Mouse (Mus musculus): ENCODE measurements around the gene Capn15. TPM values are rescaled to one million over a fixed set of nuclear protein-coding genes. Genes with fewer than 3 reads are reported as not detected.

Capn15 gene
- polyA plus RNA-seq (2014; fragmentation: Nextera tagmentation; extraction: Ambion mirVana) = 21.1 and 25.7 TPM in 2 replicates

- H3K9me3 ChIP-seq (ENCODE audit: control insufficient read depth, low read length) = no peaks in the 10 kb centered on the region
- peak within 1 kb of the TSS; percentile 84 for H3K4me2 ChIP-seq (ENCODE audit: low read length)
- no peaks in the 10 kb centered on the region for H3K27me3 ChIP-seq (ENCODE audit: control insufficient read depth, insufficient read depth, low read length)
- WGBS = under 1% methylated on average over 91 of the region's 91 CpGs
- peaks cover 15% of the 10 kb centered on the region for H3K4me1 ChIP-seq (ENCODE audit: control insufficient read depth, insufficient read depth, low read length)
- ATAC-seq (ENCODE audit: low FRiP score, low TSS enrichment) = peak; percentile 99
- peak; percentile 99 for DNase-seq
- peak within 1 kb of the TSS; percentile 87 for H3K4me3 ChIP-seq (replicated peaks; ENCODE audit: low read depth, low read length)
- H3K36me3 ChIP-seq (ENCODE audit: control insufficient read depth, insufficient read depth, low read length) = peaks cover 22% of the 10 kb centered on the region
- peak within 1 kb of the TSS; percentile 91 for H3K27ac ChIP-seq (replicated peaks; ENCODE audit: low read depth, low read length)
- H3K9ac ChIP-seq (replicated peaks; ENCODE audit: low read length) = peak within 1 kb of the TSS; percentile 92
Observed at GRCm38 (mm10) chr17:25985306-25986294, at the start of gene Capn15. TSS of gene Capn15 (minus strand) at chr17:25985796.

- Histone ChIP-seq H3K4me1 (ENCODE audit: control insufficient read depth, insufficient read depth, low read length) (no peaks in the 10 kb centered on the region), H3K4me2 (ENCODE audit: low read length) (no peak overlapping the region), H3K27ac (replicated peaks; ENCODE audit: low read depth, low read length) (no peak overlapping the region), H3K4me3 (replicated peaks; ENCODE audit: low read depth, low read length) (no peak overlapping the region), H3K9ac (replicated peaks; ENCODE audit: low read length) (no peak overlapping the region), H3K9me3 (ENCODE audit: control insufficient read depth, low read length) (no peaks in the 10 kb centered on the region), H3K36me3 (ENCODE audit: control insufficient read depth, insufficient read depth, low read length) (peaks cover 29% of the 10 kb centered on the region), H3K27me3 (ENCODE audit: control insufficient read depth, insufficient read depth, low read length) (no peaks in the 10 kb centered on the region)
- ATAC-seq (ENCODE audit: low FRiP score, low TSS enrichment) (no peak), DNase-seq (no peak)
- 86% methylated on average over 6 of the region's 6 CpGs for WGBS
Observed at GRCm38 (mm10) chr17:26032037-26032436, 46.4 kb upstream of the Capn15 start.

GRCm38 (mm10) chr17:26031583-26031982 is 46.0 kb upstream of the Capn15 start:
- H3K4me1 ChIP-seq (ENCODE audit: control insufficient read depth, insufficient read depth, low read length) = no peaks in the 10 kb centered on the region
- no peak for ATAC-seq (ENCODE audit: low FRiP score, low TSS enrichment)

GRCm38 (mm10) chr17:26028261-26028660 is 42.7 kb upstream of the Capn15 start:
- no peak overlapping the region for H3K4me2 ChIP-seq (ENCODE audit: low read length)
- WGBS = 85% methylated on average over 4 of the region's 4 CpGs
- no peaks in the 10 kb centered on the region for H3K4me1 ChIP-seq (ENCODE audit: control insufficient read depth, insufficient read depth, low read length)
- DNase-seq = no peak
- ATAC-seq (ENCODE audit: low FRiP score, low TSS enrichment) = no peak
- peaks cover 33% of the 10 kb centered on the region for H3K36me3 ChIP-seq (ENCODE audit: control insufficient read depth, insufficient read depth, low read length)
- no peak overlapping the region for H3K27ac ChIP-seq (replicated peaks; ENCODE audit: low read depth, low read length)
- H3K9ac ChIP-seq (replicated peaks; ENCODE audit: low read length) = no peak overlapping the region
- H3K27me3 ChIP-seq (ENCODE audit: control insufficient read depth, insufficient read depth, low read length) = no peaks in the 10 kb centered on the region
- H3K9me3 ChIP-seq (ENCODE audit: control insufficient read depth, low read length) = no peaks in the 10 kb centered on the region
- H3K4me3 ChIP-seq (replicated peaks; ENCODE audit: low read depth, low read length) = no peak overlapping the region

More at GRCm38 (mm10) chr17:26031583-26031982, 46.0 kb upstream of the Capn15 start:
- Histone ChIP-seq H3K9me3 (ENCODE audit: control insufficient read depth, low read length) (no peaks in the 10 kb centered on the region), H3K9ac (replicated peaks; ENCODE audit: low read length) (no peak overlapping the region), H3K4me3 (replicated peaks; ENCODE audit: low read depth, low read length) (no peak overlapping the region), H3K4me2 (ENCODE audit: low read length) (no peak overlapping the region), H3K27me3 (ENCODE audit: control insufficient read depth, insufficient read depth, low read length) (no peaks in the 10 kb centered on the region), H3K36me3 (ENCODE audit: control insufficient read depth, insufficient read depth, low read length) (peaks cover 29% of the 10 kb centered on the region), H3K27ac (replicated peaks; ENCODE audit: low read depth, low read length) (no peak overlapping the region)
- DNase-seq = no peak
- WGBS = 95% methylated on average over 5 of the region's 5 CpGs

- Histone ChIP-seq H3K9ac (replicated peaks; ENCODE audit: low read length) (no peak overlapping the region), H3K27me3 (ENCODE audit: control insufficient read depth, insufficient read depth, low read length) (no peaks in the 10 kb centered on the region), H3K9me3 (ENCODE audit: control insufficient read depth, low read length) (no peaks in the 10 kb centered on the region), H3K36me3 (ENCODE audit: control insufficient read depth, insufficient read depth, low read length) (peaks cover 31% of the 10 kb centered on the region), H3K4me3 (replicated peaks; ENCODE audit: low read depth, low read length) (no peak overlapping the region), H3K4me1 (ENCODE audit: control insufficient read depth, insufficient read depth, low read length) (no peaks in the 10 kb centered on the region), H3K4me2 (ENCODE audit: low read length) (no peak overlapping the region), H3K27ac (replicated peaks; ENCODE audit: low read depth, low read length) (no peak overlapping the region)
- no peak for DNase-seq
- 97% methylated on average over 9 of the region's 9 CpGs for WGBS
- no peak for ATAC-seq (ENCODE audit: low FRiP score, low TSS enrichment)
Observed at GRCm38 (mm10) chr17:26024674-26025073, 39.1 kb upstream of the Capn15 start.

GRCm38 (mm10) chr17:26023966-26024365 is 38.4 kb upstream of the Capn15 start:
- no peaks in the 10 kb centered on the region for H3K27me3 ChIP-seq (ENCODE audit: control insufficient read depth, insufficient read depth, low read length)
- H3K27ac ChIP-seq (replicated peaks; ENCODE audit: low read depth, low read length) = no peak overlapping the region
- DNase-seq (no peak), ATAC-seq (ENCODE audit: low FRiP score, low TSS enrichment) (no peak)
- H3K9ac ChIP-seq (replicated peaks; ENCODE audit: low read length) = no peak overlapping the region
- no peaks in the 10 kb centered on the region for H3K9me3 ChIP-seq (ENCODE audit: control insufficient read depth, low read length)
- H3K4me3 ChIP-seq (replicated peaks; ENCODE audit: low read depth, low read length) = no peak overlapping the region
- WGBS = 92% methylated on average over 8 of the region's 8 CpGs
- no peaks in the 10 kb centered on the region for H3K4me1 ChIP-seq (ENCODE audit: control insufficient read depth, insufficient read depth, low read length)
- peaks cover 29% of the 10 kb centered on the region for H3K36me3 ChIP-seq (ENCODE audit: control insufficient read depth, insufficient read depth, low read length)
- no peak overlapping the region for H3K4me2 ChIP-seq (ENCODE audit: low read length)

- H3K9me3 ChIP-seq (ENCODE audit: control insufficient read depth, low read length) = no peaks in the 10 kb centered on the region
- no peak for ATAC-seq (ENCODE audit: low FRiP score, low TSS enrichment)
- 96% methylated on average over 5 of the region's 5 CpGs for WGBS
- DNase-seq = no peak
- peaks cover 32% of the 10 kb centered on the region for H3K36me3 ChIP-seq (ENCODE audit: control insufficient read depth, insufficient read depth, low read length)
- H3K9ac ChIP-seq (replicated peaks; ENCODE audit: low read length) = no peak overlapping the region
- H3K27ac ChIP-seq (replicated peaks; ENCODE audit: low read depth, low read length) = no peak overlapping the region
- H3K4me2 ChIP-seq (ENCODE audit: low read length) = no peak overlapping the region
- no peak overlapping the region for H3K4me3 ChIP-seq (replicated peaks; ENCODE audit: low read depth, low read length)
- H3K27me3 ChIP-seq (ENCODE audit: control insufficient read depth, insufficient read depth, low read length) = no peaks in the 10 kb centered on the region
- H3K4me1 ChIP-seq (ENCODE audit: control insufficient read depth, insufficient read depth, low read length) = no peaks in the 10 kb centered on the region
Observed at GRCm38 (mm10) chr17:26023181-26023580, 37.6 kb upstream of the Capn15 start.

- Histone ChIP-seq H3K4me2 (ENCODE audit: low read length) (no peak overlapping the region), H3K9ac (replicated peaks; ENCODE audit: low read length) (no peak overlapping the region), H3K4me3 (replicated peaks; ENCODE audit: low read depth, low read length) (no peak overlapping the region), H3K9me3 (ENCODE audit: control insufficient read depth, low read length) (no peaks in the 10 kb centered on the region), H3K27ac (replicated peaks; ENCODE audit: low read depth, low read length) (no peak overlapping the region), H3K4me1 (ENCODE audit: control insufficient read depth, insufficient read depth, low read length) (no peaks in the 10 kb centered on the region), H3K27me3 (ENCODE audit: control insufficient read depth, insufficient read depth, low read length) (no peaks in the 10 kb centered on the region), H3K36me3 (ENCODE audit: control insufficient read depth, insufficient read depth, low read length) (peaks cover 32% of the 10 kb centered on the region)
- 94% methylated on average over 9 of the region's 9 CpGs for WGBS
- no peak for DNase-seq
- no peak for ATAC-seq (ENCODE audit: low FRiP score, low TSS enrichment)
Observed at GRCm38 (mm10) chr17:26021728-26022341, 36.2 kb upstream of the Capn15 start.
